Mouse (Mus musculus) lung, embryonic 14.5 days (tissue): Measurements from ENCODE around the gene Nsun7. TPM values are rescaled to one million over a fixed set of nuclear protein-coding genes. Genes with fewer than 3 reads are reported as not detected.

Experiments used
- ATAC-seq: fragments of 200-750 bp; cut with Nextera tagmentation; 2 replicates; pipeline ENCODE4 v1.8.0; 2017; ENCODE audit warnings: mild to moderate bottlenecking, moderate TSS enrichment, moderate library complexity; ENCODE audit not compliant: insufficient read depth
- DNase-seq: peaks from one replicate; pipeline ENCODE4 v3.0.0-alpha.2; 2015
- H3K27ac ChIP-seq: fragments of 300-500 bp; sonication (generic); 2 replicates; pipeline ENCODE4 v1.5.1; 2014; ENCODE audit warnings: low read depth, mild to moderate bottlenecking, moderate library complexity
- H3K27me3 ChIP-seq: fragments of 300-500 bp; sonication (generic); 2 replicates; pipeline ENCODE4 v1.6.1; 2014; ENCODE audit warnings: low read length, control low read depth; ENCODE audit not compliant: insufficient read depth
- H3K36me3 ChIP-seq: fragments of 300-500 bp; sonication (generic); 2 replicates; pipeline ENCODE4 v1.6.1; 2014; ENCODE audit warnings: control low read depth; ENCODE audit not compliant: insufficient read depth
- H3K4me1 ChIP-seq: fragments of 300-500 bp; sonication (generic); 2 replicates; pipeline ENCODE4 v1.6.1; 2014; ENCODE audit warnings: antibody characterized with exemption, control low read depth; ENCODE audit not compliant: insufficient read depth
- H3K4me2 ChIP-seq: fragments of 300-500 bp; sonication (generic); 2 replicates; pipeline ENCODE4 v1.6.1; 2014; ENCODE audit warnings: mild to moderate bottlenecking
- H3K4me3 ChIP-seq: fragments of 300-500 bp; sonication (generic); 2 replicates; pipeline ENCODE4 v1.5.1; 2014; ENCODE audit warnings: low read depth, low read length
- H3K9ac ChIP-seq: fragments of 300-500 bp; sonication (generic); 2 replicates; pipeline ENCODE4 v1.6.1; 2014
- H3K9me3 ChIP-seq: fragments of 300-500 bp; sonication (generic); 2 replicates; pipeline ENCODE4 v1.6.1; 2016; ENCODE audit warnings: low read depth, low read length, control low read depth
- CTCF ChIP-seq: IDR thresholded peaks from 2 replicates; pipeline ENCODE4 v1.5.1; 2016; ENCODE audit warnings: antibody characterized with exemption, low read depth
- WGBS: fragments of 180-500 bp; shearing (Covaris S2); extraction: QIAGEN DNeasy Blood & Tissue Kit; methylation state at CpG from one replicate; pipeline ENCODE4 v1.1.7; 2014; 5-methylcytosine and 5-hydroxymethylcytosine counted together
- polyA plus RNA-seq: library from polyadenylated mRNA; unstranded; fragments of >200 nt; fragmentation: Nextera tagmentation; extraction: Ambion mirVana; gene quantifications from 2 replicates; pipeline ENCODE4 v1.2.1, GENCODE M21; 2014

The Nsun7 gene
- polyA plus RNA-seq, 1 experiment from 2014 or later = 1.4 TPM

DNA sequence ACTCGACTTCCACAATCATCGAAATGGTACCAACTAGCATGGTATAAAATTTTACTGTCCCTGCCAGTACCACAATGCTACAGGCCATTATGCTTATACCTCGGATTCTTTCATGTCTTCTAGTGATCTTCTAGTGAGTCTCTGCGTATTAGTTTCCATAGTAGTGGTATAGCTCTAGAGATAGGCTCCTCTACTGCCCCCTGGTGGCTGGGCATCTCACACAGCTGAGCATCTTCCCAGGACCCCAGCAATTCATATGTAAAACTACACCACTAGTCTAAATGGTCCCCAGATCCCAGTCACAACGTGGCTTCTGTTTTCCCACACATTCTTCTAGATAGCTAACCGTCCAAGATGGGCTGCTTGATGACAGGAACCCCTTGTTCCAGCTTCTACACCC is 59.6 kb downstream of the Nsun7 start:
- Histone ChIP-seq H3K27ac (no peak overlapping the region), H3K4me3 (no peak overlapping the region), H3K4me1 (no peaks in the 10 kb centered on the region), H3K9ac (no peak overlapping the region), H3K4me2 (no peak overlapping the region), H3K27me3 (no peaks in the 10 kb centered on the region), H3K9me3 (no peaks in the 10 kb centered on the region), H3K36me3 (no peaks in the 10 kb centered on the region)
- DNase-seq (peak; percentile 63), ATAC-seq (no peak)
- peak; percentile 60 for TF ChIP-seq CTCF
- 61% methylated on average over 6 of the region's 6 CpGs for WGBS

DNA sequence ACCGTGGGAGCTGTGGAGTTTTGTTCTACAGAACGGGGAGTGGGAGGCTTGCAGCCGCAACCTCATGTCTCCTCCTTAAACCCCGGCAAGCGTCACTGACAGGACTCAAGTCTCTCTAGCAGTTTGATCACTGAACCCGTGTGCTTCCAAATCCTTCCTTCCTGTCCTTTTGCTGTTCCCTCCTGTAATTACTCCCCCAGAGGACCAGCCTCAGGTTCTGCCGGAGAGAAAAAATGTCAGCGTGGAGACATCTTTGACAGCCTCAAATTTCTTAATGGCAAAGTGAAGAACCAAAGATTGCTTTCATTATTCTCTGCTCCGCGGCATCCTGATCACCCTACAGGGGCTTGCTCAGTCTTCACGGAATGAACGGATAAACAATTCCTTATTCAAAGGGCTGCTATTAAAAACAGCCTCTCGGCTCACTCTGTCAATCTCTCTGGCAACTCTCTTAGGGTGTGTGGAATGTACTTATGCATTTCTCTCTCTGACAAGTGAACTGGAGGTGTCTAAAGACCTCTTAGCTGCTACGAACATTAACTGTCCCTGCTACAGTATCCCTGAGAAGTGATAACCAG is 60.2 kb downstream of the Nsun7 start:
- WGBS = 39% methylated on average over 14 of the region's 14 CpGs
- no peaks in the 10 kb centered on the region for H3K27me3 ChIP-seq
- no peak overlapping the region for H3K9ac ChIP-seq
- no peaks in the 10 kb centered on the region for H3K4me1 ChIP-seq
- H3K27ac ChIP-seq = no peak overlapping the region
- H3K9me3 ChIP-seq = no peaks in the 10 kb centered on the region
- DNase-seq = no peak
- H3K4me2 ChIP-seq = no peak overlapping the region
- TF ChIP-seq CTCF = no peak
- no peaks in the 10 kb centered on the region for H3K36me3 ChIP-seq
- H3K4me3 ChIP-seq = no peak overlapping the region
- ATAC-seq = no peak

DNA sequence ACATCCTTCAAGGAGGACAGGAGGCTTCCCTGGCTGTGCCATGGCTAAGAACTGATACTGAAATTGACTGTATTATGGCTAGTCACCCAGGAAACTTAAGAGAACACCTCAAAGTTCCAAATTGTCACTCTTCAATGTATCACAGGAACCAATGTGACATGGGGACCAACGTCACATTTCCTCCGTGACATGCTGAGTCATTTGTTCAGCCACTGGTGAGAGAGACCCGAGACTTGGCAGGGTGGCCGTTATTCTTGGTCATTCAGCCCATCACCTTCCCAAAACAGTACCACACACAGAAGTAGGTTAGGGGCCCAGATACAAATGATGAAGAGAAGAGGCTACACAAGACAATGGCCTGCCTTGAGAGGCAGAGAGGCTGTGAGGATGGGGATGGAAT is 63.4 kb downstream of the Nsun7 start:
- no peak overlapping the region for H3K4me2 ChIP-seq
- H3K9me3 ChIP-seq = no peaks in the 10 kb centered on the region
- H3K9ac ChIP-seq = no peak overlapping the region
- WGBS = 79% methylated on average over 4 of the region's 4 CpGs
- H3K27me3 ChIP-seq = no peaks in the 10 kb centered on the region
- H3K36me3 ChIP-seq = no peaks in the 10 kb centered on the region
- no peak for TF ChIP-seq CTCF
- no peaks in the 10 kb centered on the region for H3K4me1 ChIP-seq
- DNase-seq = no peak
- H3K4me3 ChIP-seq = no peak overlapping the region
- no peak overlapping the region for H3K27ac ChIP-seq
- ATAC-seq = no peak

DNA sequence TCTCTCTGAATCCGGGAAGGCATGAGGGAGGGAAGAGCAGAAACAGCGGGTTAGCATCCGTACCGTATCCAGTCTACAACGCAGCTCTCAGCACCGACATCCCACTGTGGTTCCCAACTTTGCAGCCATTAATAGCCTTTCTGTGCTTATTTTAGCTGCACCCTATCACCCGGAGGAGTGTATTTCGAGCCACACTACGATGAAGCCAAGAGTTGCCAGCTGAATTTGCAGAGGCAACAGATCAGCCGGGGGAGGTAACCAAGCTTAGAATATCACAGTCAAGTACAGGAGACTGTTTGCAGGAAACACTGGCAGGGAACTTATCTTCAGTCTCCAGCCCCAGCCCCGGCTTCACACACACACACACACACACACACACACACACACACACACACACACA is 63.9 kb downstream of the Nsun7 start:
- H3K4me2 ChIP-seq = no peak overlapping the region
- no peak for TF ChIP-seq CTCF
- no peaks in the 10 kb centered on the region for H3K4me1 ChIP-seq
- ATAC-seq (no peak), DNase-seq (no peak)
- no peaks in the 10 kb centered on the region for H3K36me3 ChIP-seq
- no peak overlapping the region for H3K27ac ChIP-seq
- H3K27me3 ChIP-seq = no peaks in the 10 kb centered on the region
- H3K9ac ChIP-seq = no peak overlapping the region
- 72% methylated on average over 11 of the region's 11 CpGs for WGBS
- no peak overlapping the region for H3K4me3 ChIP-seq
- H3K9me3 ChIP-seq = no peaks in the 10 kb centered on the region

DNA sequence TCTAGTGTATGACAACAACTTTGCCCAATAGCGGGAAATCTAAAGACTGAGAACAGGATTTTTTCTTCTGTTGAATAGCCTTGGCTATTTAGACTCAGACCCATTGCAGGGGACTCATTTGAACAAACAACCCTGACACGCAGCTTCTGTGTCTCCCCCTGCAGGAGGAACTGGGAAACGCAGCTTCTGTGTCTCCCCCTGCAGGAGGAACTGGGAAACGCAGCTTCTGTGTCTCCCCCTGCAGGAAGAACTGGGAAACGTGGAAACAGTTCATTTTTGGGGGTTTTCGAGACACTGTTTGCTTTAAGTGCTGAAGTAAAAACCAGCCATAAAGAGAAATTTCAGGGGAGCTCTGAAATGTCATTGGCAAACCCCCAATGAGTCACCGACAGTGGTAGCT is 66.7 kb downstream of the Nsun7 start:
- peak; percentile 90 for TF ChIP-seq CTCF
- Histone ChIP-seq H3K36me3 (no peaks in the 10 kb centered on the region), H3K9me3 (no peaks in the 10 kb centered on the region), H3K4me1 (no peaks in the 10 kb centered on the region), H3K27ac (no peak overlapping the region), H3K9ac (no peak overlapping the region), H3K4me2 (no peak overlapping the region), H3K4me3 (no peak overlapping the region), H3K27me3 (no peaks in the 10 kb centered on the region)
- no peak for DNase-seq
- 73% methylated on average over 7 of the region's 7 CpGs for WGBS
- no peak for ATAC-seq

DNA sequence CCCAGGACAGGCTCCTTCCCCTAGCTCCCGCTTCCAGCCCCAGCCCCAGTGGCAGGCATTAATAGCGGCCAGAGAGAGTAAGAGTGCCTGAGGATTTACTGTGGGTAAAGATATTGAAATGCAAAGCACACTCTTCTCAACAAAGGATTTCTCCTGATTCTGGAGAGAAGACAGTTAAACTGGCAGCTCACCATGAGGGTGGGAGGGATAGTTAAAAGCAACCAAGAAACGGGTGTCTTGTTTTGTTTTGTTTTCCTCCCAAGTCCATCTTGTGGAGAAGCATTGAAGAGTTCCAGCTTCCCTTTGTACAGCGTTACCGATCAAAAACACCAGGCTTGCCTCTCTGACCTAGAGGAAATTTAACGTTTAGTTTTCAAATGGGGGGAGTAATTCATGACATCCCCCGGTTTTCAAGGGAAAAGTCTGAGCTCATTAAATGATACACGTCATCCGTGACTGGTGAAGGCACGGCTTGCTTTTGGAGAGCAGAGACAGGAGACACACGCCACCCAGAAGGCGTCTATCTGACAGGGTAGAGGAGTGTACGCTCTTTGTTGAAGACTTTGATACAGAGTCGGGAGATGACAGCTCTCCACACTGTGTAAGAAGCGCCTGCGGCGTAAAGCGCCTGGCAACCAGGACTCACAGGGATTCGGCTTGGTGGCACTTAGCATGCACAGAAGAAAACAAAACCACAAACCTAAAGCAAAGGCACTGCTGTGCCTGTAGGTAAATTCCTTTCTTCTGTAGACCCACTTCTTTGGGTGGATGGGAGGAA is 68.4 kb downstream of the Nsun7 start:
- no peaks in the 10 kb centered on the region for H3K36me3 ChIP-seq
- no peaks in the 10 kb centered on the region for H3K9me3 ChIP-seq
- H3K4me2 ChIP-seq = no peak overlapping the region
- no peaks in the 10 kb centered on the region for H3K27me3 ChIP-seq
- TF ChIP-seq CTCF = no peak
- 57% methylated on average over 19 of the region's 19 CpGs for WGBS
- H3K9ac ChIP-seq = no peak overlapping the region
- no peak overlapping the region for H3K4me3 ChIP-seq
- peak; percentile 49; the same call in 1 of the 2 replicates for ATAC-seq
- H3K4me1 ChIP-seq = no peaks in the 10 kb centered on the region
- no peak for DNase-seq
- H3K27ac ChIP-seq = no peak overlapping the region

DNA sequence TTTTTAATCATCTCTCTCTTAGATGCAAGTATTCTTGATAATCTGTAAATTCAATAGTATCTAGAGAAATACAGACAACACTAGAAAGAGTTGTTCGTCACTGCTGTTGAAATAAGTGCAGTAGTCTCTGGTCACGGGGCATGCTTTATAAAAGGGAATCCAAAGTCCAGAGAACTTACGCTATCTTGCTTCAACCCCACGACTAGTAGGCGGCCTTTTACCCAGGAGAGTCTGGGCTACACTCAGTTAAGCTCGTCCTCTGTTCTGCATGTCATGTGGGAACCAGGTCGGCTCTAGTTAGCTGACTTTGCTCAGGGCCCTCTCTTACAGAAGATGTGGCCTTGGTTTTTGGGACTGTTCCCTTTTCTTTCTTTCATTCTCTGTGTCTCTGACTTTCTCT is 69.1 kb downstream of the Nsun7 start:
- no peak for TF ChIP-seq CTCF
- Histone ChIP-seq H3K9ac (no peak overlapping the region), H3K4me3 (no peak overlapping the region), H3K36me3 (no peaks in the 10 kb centered on the region), H3K27me3 (no peaks in the 10 kb centered on the region), H3K9me3 (no peaks in the 10 kb centered on the region), H3K27ac (no peak overlapping the region), H3K4me2 (no peak overlapping the region), H3K4me1 (no peaks in the 10 kb centered on the region)
- DNase-seq (no peak), ATAC-seq (no peak)
- WGBS = 86% methylated on average over 7 of the region's 7 CpGs
